Mouse (Mus musculus) small intestine, adult 2 months (tissue): ENCODE data around the gene Psmc2.

Experiments used
- CTCF ChIP-seq: fragments of 200-500 bp; IDR thresholded peaks from 2 replicates; pipeline ENCODE4 v1.5.1; 2012; ENCODE audit warnings: low read depth, mild to moderate bottlenecking, control low read depth, inconsistent platforms, low read length, moderate library complexity, mixed read lengths; ENCODE audit not compliant: insufficient replicate concordance, insufficient read length; ENCODE audit errors: extremely low read depth
- POLR2A ChIP-seq: fragments of 200-500 bp; IDR thresholded peaks from 2 replicates; pipeline ENCODE4 v1.6.1; 2012; ENCODE audit warnings: low read depth, mild to moderate bottlenecking, control low read depth, inconsistent platforms, low read length, moderate library complexity

DNA sequence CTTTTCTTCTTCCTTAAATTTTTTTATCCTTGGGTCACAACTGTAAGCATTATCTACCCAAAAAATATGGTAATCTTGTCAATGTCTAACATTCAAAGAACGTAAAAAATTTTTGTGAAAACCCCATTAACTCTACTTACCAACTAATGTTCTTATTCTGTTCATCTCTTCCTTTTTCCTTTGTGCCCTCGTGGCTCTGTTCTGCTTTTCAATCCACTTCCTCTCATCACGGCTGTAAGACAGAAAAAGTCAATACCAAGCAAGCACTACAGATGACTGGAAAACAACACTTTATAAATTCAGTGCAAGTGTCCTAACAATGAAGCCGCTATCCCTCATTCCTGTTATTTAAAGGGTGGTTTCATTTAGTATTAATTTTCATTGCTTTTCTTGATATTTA is 16.6 kb upstream of the Psmc2 start:
- TF ChIP-seq POLR2A: no peak
- TF ChIP-seq CTCF: no peak
